Mouse (Mus musculus): ENCODE data around the gene Rapgef1. TPM values are rescaled to one million over a fixed set of nuclear protein-coding genes. Genes with fewer than 3 reads are reported as not detected.

Gene Rapgef1
- total and polyA plus RNA-seq, 2 experiments from 2014 or later = 13.7 to 94.0 TPM

DNA sequence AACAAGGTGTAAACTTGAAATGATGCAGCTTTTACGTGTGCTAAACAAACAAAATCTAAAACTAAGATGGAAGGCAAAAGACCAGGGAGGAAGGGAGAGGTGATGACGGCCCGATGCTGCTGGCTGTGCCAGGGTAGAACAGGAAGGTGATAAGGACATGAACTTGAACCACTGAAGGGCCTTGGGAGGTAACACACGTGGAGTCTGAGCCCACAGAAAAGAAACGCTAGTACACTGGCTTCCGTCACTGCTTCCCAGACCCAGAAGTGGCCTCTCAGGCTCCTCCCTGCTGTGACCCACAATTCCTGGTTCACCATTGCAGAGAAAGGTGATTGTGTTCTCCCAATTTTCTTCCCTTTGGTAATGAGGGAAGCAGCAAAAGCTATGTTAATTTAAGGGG lies 13.1 kb upstream of the Rapgef1 start:
- no peak for TF ChIP-seq CTCF (IDR thresholded peaks at IDR 0.05; ENCODE audit: low read depth)
- Histone ChIP-seq H3K9ac (replicated peaks; ENCODE audit: low read length) (no peak overlapping the region), H3K36me3 (ENCODE audit: insufficient read depth, low read length) (no peaks in the 10 kb centered on the region), H3K27me3 (ENCODE audit: insufficient read depth, low read length) (no peaks in the 10 kb centered on the region), H3K4me2 (ENCODE audit: low read depth, low read length) (no peak overlapping the region), H3K4me1 (ENCODE audit: insufficient read depth, low read length) (no peaks in the 10 kb centered on the region; the same call in 1 of the 2 replicates), H3K9me3 (ENCODE audit: low read length) (no peaks in the 10 kb centered on the region), H3K4me3 (ENCODE audit: low read length) (no peak overlapping the region), H3K27ac (no peak overlapping the region)
- no peak for ATAC-seq
- no peak for DNase-seq (ENCODE audit: low spot score)
- WGBS = 53% methylated on average over 6 of the region's 6 CpGs

DNA sequence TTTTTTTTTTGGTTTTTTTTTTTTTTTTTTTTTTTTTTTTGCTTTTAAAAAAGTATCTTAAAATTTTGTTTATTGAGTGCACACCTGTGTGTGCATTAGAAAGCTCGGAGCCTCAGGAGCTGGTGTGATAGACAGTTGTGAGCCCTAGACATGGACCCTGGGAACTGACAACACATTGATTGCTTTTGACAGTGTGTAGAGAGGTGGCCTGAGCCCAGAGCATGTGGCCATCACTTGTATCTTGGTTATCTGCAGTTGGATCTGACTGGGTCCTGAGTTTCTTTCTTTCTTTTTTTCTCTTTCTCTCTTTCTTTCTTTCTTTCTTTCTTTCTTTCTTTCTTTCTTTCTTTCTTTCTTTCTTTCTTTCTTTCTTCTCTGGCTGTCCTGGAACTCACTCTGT lies 2.2 kb upstream of the Rapgef1 start:
- Histone ChIP-seq H3K36me3 (ENCODE audit: insufficient read depth, low read length) (no peaks in the 10 kb centered on the region), H3K4me3 (ENCODE audit: low read length) (no peak overlapping the region), H3K9me3 (ENCODE audit: low read length) (no peaks in the 10 kb centered on the region), H3K27me3 (ENCODE audit: insufficient read depth, low read length) (no peaks in the 10 kb centered on the region), H3K4me2 (ENCODE audit: low read depth, low read length) (no peak overlapping the region), H3K9ac (replicated peaks; ENCODE audit: low read length) (no peak overlapping the region), H3K4me1 (ENCODE audit: insufficient read depth, low read length) (peaks cover 16% of the 10 kb centered on the region), H3K27ac (no peak overlapping the region)
- TF ChIP-seq CTCF (IDR thresholded peaks at IDR 0.05; ENCODE audit: low read depth) = no peak
- 87% methylated on average over 1 of the region's 1 CpGs for WGBS
- ATAC-seq = no peak
- DNase-seq (ENCODE audit: low spot score) = no peak

DNA sequence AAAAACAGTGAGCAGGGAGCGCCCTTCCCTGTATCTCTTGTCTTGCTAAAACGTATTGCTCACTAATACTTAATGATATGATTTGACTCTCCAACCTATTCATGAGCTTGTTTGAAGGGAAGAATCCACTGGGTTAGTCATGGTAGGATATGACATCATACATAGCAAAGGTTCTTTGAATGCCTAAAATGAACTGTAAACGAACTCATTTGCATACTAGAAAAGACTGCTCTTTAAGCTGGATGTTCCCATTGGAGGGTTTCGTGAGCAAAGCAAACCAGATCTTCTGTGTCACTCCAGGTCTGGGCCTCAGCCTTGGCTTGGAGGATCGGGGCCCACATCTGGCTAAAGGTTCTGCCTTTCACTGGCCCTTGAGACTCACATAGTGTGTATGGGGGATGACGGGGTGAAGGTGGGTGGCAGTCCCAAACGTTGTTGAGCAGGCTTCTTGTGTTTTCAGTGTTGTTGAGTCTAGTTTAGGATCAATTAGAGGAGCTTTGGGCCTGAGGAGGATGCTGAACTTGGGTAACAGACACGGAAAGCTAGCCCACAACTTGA lies 515 bp upstream of the Rapgef1 start:
- Histone ChIP-seq H3K4me2 (ENCODE audit: low read depth, low read length) (no peak overlapping the region), H3K9ac (replicated peaks; ENCODE audit: low read length) (no peak overlapping the region), H3K4me3 (ENCODE audit: low read length) (0 out of 2 replicates have a peak overlapping the region, but pooled peaks have one; percentile 77), H3K4me1 (ENCODE audit: insufficient read depth, low read length) (peaks cover 16% of the 10 kb centered on the region), H3K36me3 (ENCODE audit: insufficient read depth, low read length) (no peaks in the 10 kb centered on the region), H3K9me3 (ENCODE audit: low read length) (no peaks in the 10 kb centered on the region), H3K27me3 (ENCODE audit: insufficient read depth, low read length) (no peaks in the 10 kb centered on the region), H3K27ac (peak overlapping the region; percentile 45; the same call in 1 of the 2 replicates)
- TF ChIP-seq CTCF (IDR thresholded peaks at IDR 0.05; ENCODE audit: low read depth) = no peak
- DNase-seq (ENCODE audit: low spot score) (no peak), ATAC-seq (peak; percentile 4; the same call in 1 of the 2 replicates)
- WGBS = 62% methylated on average over 8 of the region's 8 CpGs

- Histone ChIP-seq H3K4me1 (ENCODE audit: insufficient read depth, low read length) (peaks cover 16% of the 10 kb centered on the region), H3K4me3 (ENCODE audit: low read length) (peak overlapping the region; percentile 77), H3K9ac (replicated peaks; ENCODE audit: low read length) (peak overlapping the region; percentile 90), H3K4me2 (ENCODE audit: low read depth, low read length) (peak overlapping the region; percentile 88), H3K27ac (peak overlapping the region; percentile 89), H3K9me3 (ENCODE audit: low read length) (no peaks in the 10 kb centered on the region), H3K27me3 (ENCODE audit: insufficient read depth, low read length) (no peaks in the 10 kb centered on the region), H3K36me3 (ENCODE audit: insufficient read depth, low read length) (no peaks in the 10 kb centered on the region)
- ATAC-seq (no peak), DNase-seq (ENCODE audit: low spot score) (peak; percentile 23)
- WGBS = 0% methylated on average over 15 of the region's 15 CpGs
- TF ChIP-seq CTCF (IDR thresholded peaks at IDR 0.05; ENCODE audit: low read depth) = no peak
Observed at GRCm38 (mm10) chr2:29620301-29620827, 844 bp downstream of the Rapgef1 start.

- no peak for TF ChIP-seq CTCF (IDR thresholded peaks at IDR 0.05; ENCODE audit: low read depth)
- H3K9me3 ChIP-seq (ENCODE audit: low read length) = no peaks in the 10 kb centered on the region
- 59% methylated on average over 10 of the region's 10 CpGs for WGBS
- peak overlapping the region; percentile 77 for H3K4me3 ChIP-seq (ENCODE audit: low read length)
- peak overlapping the region; percentile 90; the same call in 1 of the 2 replicates for H3K9ac ChIP-seq (replicated peaks; ENCODE audit: low read length)
- peaks cover 16% of the 10 kb centered on the region for H3K4me1 ChIP-seq (ENCODE audit: insufficient read depth, low read length)
- no peak overlapping the region for H3K27ac ChIP-seq
- H3K4me2 ChIP-seq (ENCODE audit: low read depth, low read length) = peak overlapping the region; percentile 88
- ATAC-seq (no peak), DNase-seq (ENCODE audit: low spot score) (no peak)
- H3K27me3 ChIP-seq (ENCODE audit: insufficient read depth, low read length) = no peaks in the 10 kb centered on the region
- H3K36me3 ChIP-seq (ENCODE audit: insufficient read depth, low read length) = no peaks in the 10 kb centered on the region
Observed at GRCm38 (mm10) chr2:29621163-29621562, 1.6 kb downstream of the Rapgef1 start.

DNA sequence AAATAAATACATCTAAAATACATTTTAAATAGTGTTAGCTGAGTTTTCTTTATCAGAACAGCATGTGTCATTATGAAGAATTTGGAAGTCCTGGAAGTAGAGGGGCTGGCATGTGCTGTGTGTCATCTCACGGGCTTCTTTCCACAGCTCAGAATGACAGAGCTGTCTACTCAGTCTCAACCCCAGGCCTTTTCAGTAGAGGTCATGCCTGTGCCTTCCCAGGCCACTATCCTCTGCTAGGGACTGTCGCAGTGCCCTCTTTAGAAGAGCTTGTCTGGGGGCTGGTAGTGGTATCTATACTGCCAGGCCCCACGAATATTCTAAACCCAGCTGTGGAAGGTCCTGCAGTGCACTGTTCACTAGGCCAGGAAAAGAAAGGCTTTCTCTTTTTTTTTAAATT lies 2.1 kb downstream of the Rapgef1 start:
- 79% methylated on average over 3 of the region's 3 CpGs for WGBS
- H3K4me3 ChIP-seq (ENCODE audit: low read length) = no peak overlapping the region
- no peaks in the 10 kb centered on the region for H3K36me3 ChIP-seq (ENCODE audit: insufficient read depth, low read length)
- no peaks in the 10 kb centered on the region for H3K27me3 ChIP-seq (ENCODE audit: insufficient read depth, low read length)
- ATAC-seq (no peak), DNase-seq (ENCODE audit: low spot score) (no peak)
- H3K4me2 ChIP-seq (ENCODE audit: low read depth, low read length) = peak overlapping the region; percentile 88
- no peak overlapping the region for H3K27ac ChIP-seq
- TF ChIP-seq CTCF (IDR thresholded peaks at IDR 0.05; ENCODE audit: low read depth) = no peak
- 0 out of 2 replicates have a peak overlapping the region, but pooled peaks have one; percentile 90 for H3K9ac ChIP-seq (replicated peaks; ENCODE audit: low read length)
- H3K4me1 ChIP-seq (ENCODE audit: insufficient read depth, low read length) = peaks cover 16% of the 10 kb centered on the region
- no peaks in the 10 kb centered on the region for H3K9me3 ChIP-seq (ENCODE audit: low read length)
